Mouse (Mus musculus) embryonic facial prominence, embryonic 10.5 days (tissue): ENCODE data around the gene Mcm3ap. TPM values are rescaled to one million over a fixed set of nuclear protein-coding genes. Genes with fewer than 3 reads are reported as not detected.

Source experiments
- DNase-seq: peaks from one replicate; pipeline ENCODE4 v3.0.0-alpha.2; 2017; ENCODE audit warnings: low spot score
- H3K27ac ChIP-seq: fragments of 300-500 bp; sonication (generic); replicated peaks from 2 replicates; pipeline ENCODE4 v1.5.1; 2016; ENCODE audit warnings: mild to moderate bottlenecking
- H3K27me3 ChIP-seq: fragments of 300-500 bp; sonication (generic); replicated peaks from 2 replicates; pipeline ENCODE4 v1.6.1; 2016; ENCODE audit warnings: low read depth, mild to moderate bottlenecking; ENCODE audit not compliant: poor library complexity, severe bottlenecking
- H3K36me3 ChIP-seq: fragments of 300-500 bp; sonication (generic); replicated peaks from 2 replicates; pipeline ENCODE4 v1.6.1; 2016; ENCODE audit warnings: mild to moderate bottlenecking, moderate library complexity
- H3K4me1 ChIP-seq: fragments of 300-500 bp; sonication (generic); 2 replicates; pipeline ENCODE4 v1.6.1; 2016
- H3K4me3 ChIP-seq: fragments of 300-500 bp; sonication (generic); 2 replicates; pipeline ENCODE4 v1.5.1; 2016; ENCODE audit warnings: mild to moderate bottlenecking, moderate library complexity
- H3K9me3 ChIP-seq: fragments of 300-500 bp; sonication (generic); 2 replicates; pipeline ENCODE4 v1.6.1; 2016; ENCODE audit warnings: mild to moderate bottlenecking
- WGBS: fragments of 180-500 bp; shearing (Covaris S2); methylation state at CpG from one replicate; pipeline ENCODE4 v1.1.7; 2016; 5-methylcytosine and 5-hydroxymethylcytosine counted together
- polyA plus RNA-seq: library from polyadenylated mRNA; unstranded; fragments of >200 nt; fragmentation: Nextera tagmentation; extraction: Ambion mirVana; gene quantifications from 2 replicates; pipeline ENCODE4 v1.2.1, GENCODE M21; 2016

Gene Mcm3ap
- polyA plus RNA-seq, 1 experiment from 2014 or later: 87.1 TPM

DNA sequence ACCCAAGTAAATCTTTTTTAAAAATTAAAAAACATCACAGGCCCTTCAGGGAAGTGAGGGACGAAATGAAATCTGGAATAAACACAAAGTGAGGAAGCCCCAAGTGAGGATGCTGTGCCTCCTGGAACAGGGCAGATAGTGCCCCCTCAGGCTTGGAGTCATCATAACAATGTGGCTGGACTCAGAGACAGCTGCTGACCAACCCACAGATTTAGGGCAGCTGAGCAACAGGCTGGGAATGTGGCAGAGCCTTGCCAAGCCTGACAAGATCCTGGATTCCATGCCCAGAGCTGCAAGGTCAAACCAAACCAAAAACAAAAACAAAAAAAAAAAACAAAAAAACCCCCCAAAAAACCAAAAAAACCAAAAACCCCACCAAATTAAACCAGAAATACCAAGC lies 7.5 kb upstream of the Mcm3ap start:
- 93% methylated on average over 1 of the region's 1 CpGs for WGBS
- no peak for DNase-seq
- H3K9me3 ChIP-seq: peaks cover 16% of the 10 kb centered on the region
- H3K4me1 ChIP-seq: no peaks in the 10 kb centered on the region
- H3K4me3 ChIP-seq: no peak overlapping the region
- no peak overlapping the region for H3K27ac ChIP-seq
- H3K27me3 ChIP-seq: no peaks in the 10 kb centered on the region
- H3K36me3 ChIP-seq: peaks cover 47% of the 10 kb centered on the region

DNA sequence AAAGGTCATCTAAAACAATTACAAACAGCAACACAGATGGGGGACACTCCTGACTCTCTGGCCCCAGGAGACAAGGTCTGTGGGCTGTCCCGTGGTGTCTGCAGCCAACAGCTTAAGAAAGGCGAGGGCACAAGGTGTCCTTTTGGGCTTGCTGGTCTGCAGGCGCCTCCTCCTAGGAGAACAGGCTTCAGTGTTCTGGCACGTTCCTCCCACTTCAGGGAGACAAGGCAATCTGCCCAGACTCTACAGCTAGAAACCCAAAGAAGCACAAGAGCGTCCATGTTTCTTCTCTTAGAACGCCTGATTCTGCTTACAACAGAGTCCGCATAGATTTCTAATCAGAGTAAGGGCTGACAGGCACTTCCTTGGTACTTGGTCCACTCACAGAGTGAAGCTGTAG lies 6.4 kb upstream of the Mcm3ap start:
- H3K36me3 ChIP-seq: peaks cover 47% of the 10 kb centered on the region
- 93% methylated on average over 7 of the region's 7 CpGs for WGBS

DNA sequence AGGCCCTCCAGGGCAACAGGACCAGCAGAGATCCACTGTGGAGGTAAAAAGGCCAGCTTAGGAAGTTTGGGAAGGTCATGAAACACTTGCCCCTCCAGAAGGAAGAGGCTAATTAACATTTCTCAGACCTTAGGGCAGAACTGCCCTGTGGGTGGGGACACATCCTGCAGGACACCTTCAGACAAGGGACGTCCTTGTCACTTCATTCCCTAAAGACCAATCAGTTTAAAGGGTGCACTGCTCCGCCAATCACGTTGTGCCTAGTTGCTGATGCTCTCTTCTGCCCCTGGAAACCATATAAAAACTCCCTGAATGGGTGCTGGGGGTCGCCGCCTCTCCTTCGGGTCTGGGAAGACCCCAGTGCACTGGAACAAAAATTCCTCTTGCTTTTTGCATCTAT lies 6.0 kb upstream of the Mcm3ap start:
- peaks cover 47% of the 10 kb centered on the region for H3K36me3 ChIP-seq

More for the DNA sequence above, 6.4 kb upstream of the Mcm3ap start:
- DNase-seq: no peak
- Histone ChIP-seq H3K9me3 (peaks cover 16% of the 10 kb centered on the region), H3K27me3 (no peaks in the 10 kb centered on the region), H3K27ac (no peak overlapping the region), H3K4me3 (no peak overlapping the region), H3K4me1 (no peaks in the 10 kb centered on the region)

DNA sequence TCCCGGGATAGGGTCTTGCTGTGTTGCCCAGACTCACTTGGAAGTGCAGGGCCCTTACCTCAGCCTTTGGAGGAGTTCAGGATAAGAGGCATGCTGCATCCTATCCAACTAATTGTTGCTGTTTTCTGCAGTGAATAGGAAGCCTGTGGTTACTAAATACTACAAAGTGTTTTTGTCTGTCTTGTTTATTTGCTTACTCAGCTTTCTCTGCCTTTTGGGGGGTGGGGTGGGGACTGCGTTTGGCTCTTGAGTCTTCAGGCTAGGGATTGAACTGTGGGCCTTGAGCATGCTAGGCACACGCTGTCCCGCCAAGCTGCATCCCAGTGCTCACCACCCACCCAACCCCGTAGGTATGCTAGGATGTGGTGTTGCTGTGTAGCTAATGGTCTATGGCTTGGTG lies 5.0 kb downstream of the Mcm3ap start:
- Histone ChIP-seq H3K4me1 (0 out of 2 replicates have a peak, but pooled peaks cover 7% of the 10 kb centered on the region), H3K36me3 (peaks cover 87% of the 10 kb centered on the region), H3K27ac (no peak overlapping the region), H3K4me3 (no peak overlapping the region), H3K27me3 (no peaks in the 10 kb centered on the region), H3K9me3 (no peaks in the 10 kb centered on the region)
- 89% methylated on average over 5 of the region's 5 CpGs for WGBS
- no peak for DNase-seq

More for the DNA sequence above, 6.0 kb upstream of the Mcm3ap start:
- no peak for DNase-seq
- H3K4me3 ChIP-seq: no peak overlapping the region
- WGBS: 85% methylated on average over 6 of the region's 6 CpGs
- no peak overlapping the region for H3K27ac ChIP-seq
- H3K27me3 ChIP-seq: no peaks in the 10 kb centered on the region
- H3K9me3 ChIP-seq: peaks cover 16% of the 10 kb centered on the region
- peaks cover 2% of the 10 kb centered on the region for H3K4me1 ChIP-seq

DNA sequence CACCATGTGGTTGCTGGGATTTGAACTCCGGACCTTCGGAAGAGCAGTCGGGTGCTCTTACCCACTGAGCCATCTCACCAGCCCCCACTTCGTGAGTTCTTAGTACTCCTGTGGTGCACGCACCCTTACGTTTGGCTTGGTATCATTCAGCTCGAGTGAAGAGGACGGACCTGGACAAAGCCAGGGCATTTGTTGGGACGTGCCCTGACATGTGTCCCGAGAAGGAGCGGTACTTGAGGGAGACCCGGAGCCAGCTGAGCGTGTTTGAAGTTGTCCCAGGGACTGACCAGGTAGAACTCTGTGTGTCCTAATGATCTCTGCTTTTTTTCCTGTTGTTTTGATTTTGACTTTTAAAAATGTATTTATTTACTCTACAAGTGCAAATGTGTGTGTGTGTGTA lies 12.1 kb downstream of the Mcm3ap start:
- no peak for DNase-seq
- Histone ChIP-seq H3K4me3 (no peak overlapping the region), H3K9me3 (no peaks in the 10 kb centered on the region), H3K27me3 (no peaks in the 10 kb centered on the region), H3K27ac (no peak overlapping the region), H3K4me1 (no peaks in the 10 kb centered on the region), H3K36me3 (peaks cover 98% of the 10 kb centered on the region)
- WGBS: 92% methylated on average over 13 of the region's 13 CpGs

DNA sequence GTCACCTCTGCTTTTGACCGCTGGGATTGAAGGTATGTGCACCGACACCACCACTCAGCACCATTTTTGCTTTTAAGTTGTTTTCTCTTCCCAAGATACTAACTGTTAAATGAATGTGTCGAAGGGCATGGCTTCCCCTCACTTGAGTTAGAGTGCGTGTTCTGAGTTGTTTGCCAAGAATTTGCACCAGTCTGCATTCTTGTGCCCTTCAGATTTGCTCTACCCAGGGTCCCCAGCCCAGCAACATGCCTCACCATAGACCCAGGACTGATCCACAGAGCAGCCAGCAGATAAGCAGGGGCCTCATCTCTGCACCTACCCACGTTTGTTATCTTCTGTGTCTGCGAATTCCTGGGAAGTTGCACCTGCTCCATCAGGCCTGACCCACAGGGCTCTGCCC lies 12.8 kb downstream of the Mcm3ap start:
- H3K36me3 ChIP-seq: peaks cover 98% of the 10 kb centered on the region
- DNase-seq: no peak
- WGBS: 90% methylated on average over 6 of the region's 6 CpGs
- no peaks in the 10 kb centered on the region for H3K27me3 ChIP-seq
- no peaks in the 10 kb centered on the region for H3K4me1 ChIP-seq
- H3K4me3 ChIP-seq: no peak overlapping the region
- H3K9me3 ChIP-seq: no peaks in the 10 kb centered on the region
- H3K27ac ChIP-seq: no peak overlapping the region

DNA sequence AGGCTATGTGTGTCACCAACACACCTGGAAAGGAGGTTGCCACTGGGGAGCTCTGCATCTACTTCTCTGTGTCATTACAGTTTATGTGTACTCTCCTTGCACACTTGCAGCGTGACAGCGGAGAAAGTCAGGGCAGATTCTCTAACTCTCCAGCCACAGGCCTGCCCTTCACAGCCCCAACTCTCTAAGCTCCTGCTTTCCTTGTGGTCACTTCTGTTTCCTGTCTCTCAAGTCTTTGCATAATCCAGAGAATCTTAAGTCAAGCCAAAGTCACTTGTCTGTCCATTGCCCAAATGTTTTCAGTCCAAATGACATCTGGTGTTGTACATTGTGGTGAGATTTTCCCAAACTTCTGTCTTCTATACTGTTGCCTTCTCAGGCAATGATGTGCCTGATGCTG lies 17.6 kb downstream of the Mcm3ap start:
- H3K4me3 ChIP-seq: no peak overlapping the region
- peaks cover 100% of the 10 kb centered on the region for H3K36me3 ChIP-seq
- 97% methylated on average over 2 of the region's 2 CpGs for whole genome bisulfite sequencing
- no peak for DNase-seq
- no peaks in the 10 kb centered on the region for H3K9me3 ChIP-seq
- no peaks in the 10 kb centered on the region for H3K27me3 ChIP-seq
- no peak overlapping the region for H3K27ac ChIP-seq
- H3K4me1 ChIP-seq: no peaks in the 10 kb centered on the region

DNA sequence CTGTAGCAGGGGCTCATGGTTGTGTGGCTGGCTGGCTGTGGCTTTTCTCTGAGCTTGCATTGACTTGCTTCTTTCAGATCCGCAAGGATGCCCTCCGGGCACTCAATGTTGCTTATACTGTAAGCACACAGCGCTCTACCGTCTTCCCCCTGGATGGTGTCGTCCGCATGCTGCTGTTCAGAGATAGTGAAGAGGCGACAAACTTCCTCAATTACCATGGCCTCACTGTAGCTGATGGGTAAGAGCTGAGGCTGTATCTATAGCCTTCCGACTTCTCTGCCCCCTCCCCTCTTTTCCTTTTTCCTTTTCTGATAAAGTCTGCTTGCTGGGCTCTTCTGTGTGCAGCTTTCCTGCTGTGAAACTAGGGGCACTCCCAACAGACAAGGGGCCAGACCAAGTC lies 19.5 kb downstream of the Mcm3ap start:
- peaks cover 99% of the 10 kb centered on the region for H3K36me3 ChIP-seq
- no peaks in the 10 kb centered on the region for H3K9me3 ChIP-seq
- H3K4me1 ChIP-seq: no peaks in the 10 kb centered on the region
- H3K27ac ChIP-seq: no peak overlapping the region
- DNase-seq: no peak
- WGBS: 91% methylated on average over 8 of the region's 8 CpGs
- no peak overlapping the region for H3K4me3 ChIP-seq
- H3K27me3 ChIP-seq: no peaks in the 10 kb centered on the region

DNA sequence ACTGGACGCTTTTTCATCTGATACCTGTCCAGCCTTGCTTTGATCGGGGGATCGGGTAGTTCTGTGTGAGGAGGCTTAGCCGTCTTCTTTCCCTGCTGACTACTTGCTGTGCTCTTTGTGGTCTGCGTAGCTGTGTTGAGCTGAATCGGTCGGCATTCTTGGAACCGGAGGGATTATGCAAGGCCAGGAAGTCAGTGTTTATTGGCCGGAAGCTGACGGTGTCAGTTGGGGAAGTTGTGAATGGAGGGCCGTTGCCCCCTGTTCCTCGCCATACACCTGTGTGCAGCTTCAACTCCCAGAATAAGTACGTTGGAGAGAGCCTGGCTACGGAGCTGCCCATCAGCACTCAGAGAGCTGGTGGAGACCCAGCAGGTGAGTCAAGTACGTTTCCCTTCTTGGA lies 20.5 kb downstream of the Mcm3ap start:
- no peaks in the 10 kb centered on the region for H3K4me1 ChIP-seq
- no peak for DNase-seq
- H3K36me3 ChIP-seq: peaks cover 99% of the 10 kb centered on the region
- H3K27ac ChIP-seq: no peak overlapping the region
- no peak overlapping the region for H3K4me3 ChIP-seq
- 94% methylated on average over 15 of the region's 15 CpGs for WGBS
- no peaks in the 10 kb centered on the region for H3K27me3 ChIP-seq
- no peaks in the 10 kb centered on the region for H3K9me3 ChIP-seq

DNA sequence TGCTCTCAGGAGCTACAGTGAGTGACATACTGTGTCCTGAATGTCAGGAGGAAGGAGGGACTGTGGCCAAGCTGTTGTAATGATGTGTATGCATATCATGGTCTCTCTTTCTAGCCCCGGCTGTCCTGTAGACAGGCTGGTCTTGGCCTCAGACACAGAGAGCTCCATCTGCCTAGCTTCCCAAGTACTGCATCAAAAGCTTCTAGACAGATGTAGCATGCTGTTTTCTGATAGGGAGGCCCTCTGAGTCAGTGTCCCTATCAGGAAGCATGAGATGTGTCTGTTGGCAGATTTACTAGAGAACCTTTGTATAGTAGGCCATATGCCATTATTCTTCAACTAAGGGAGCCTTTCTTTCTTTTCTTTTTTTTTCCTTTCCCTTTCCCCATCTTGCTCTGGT lies 24.8 kb downstream of the Mcm3ap start:
- WGBS: 82% methylated on average over 1 of the region's 1 CpGs

DNA sequence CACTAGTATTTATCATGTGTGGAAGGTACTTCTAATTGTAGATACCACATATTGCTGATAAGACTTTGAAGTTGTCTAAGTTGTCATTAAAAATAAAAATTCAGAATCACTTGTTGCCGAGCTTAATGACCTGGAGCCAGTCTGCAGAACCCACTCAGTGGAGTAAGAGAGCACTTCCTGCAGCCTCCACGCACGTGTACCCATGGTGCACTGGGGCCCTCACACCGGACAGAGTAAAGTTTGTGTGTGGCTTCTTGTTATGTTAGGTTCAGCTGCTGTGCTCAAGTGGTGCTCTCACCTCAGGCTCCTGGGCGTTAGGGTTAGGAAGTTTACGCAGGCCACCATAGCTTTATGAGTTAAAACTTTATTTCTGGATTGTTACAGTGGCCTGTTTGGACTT lies 26.8 kb downstream of the Mcm3ap start:
- Histone ChIP-seq H3K27me3 (no peaks in the 10 kb centered on the region), H3K9me3 (no peaks in the 10 kb centered on the region), H3K4me3 (no peak overlapping the region), H3K4me1 (no peaks in the 10 kb centered on the region), H3K36me3 (peaks cover 94% of the 10 kb centered on the region), H3K27ac (no peak overlapping the region)
- WGBS: 91% methylated on average over 6 of the region's 6 CpGs
- no peak for DNase-seq

More for the DNA sequence above, 24.8 kb downstream of the Mcm3ap start:
- Histone ChIP-seq H3K27ac (no peak overlapping the region), H3K36me3 (peaks cover 94% of the 10 kb centered on the region), H3K4me1 (no peaks in the 10 kb centered on the region), H3K27me3 (no peaks in the 10 kb centered on the region), H3K4me3 (no peak overlapping the region), H3K9me3 (no peaks in the 10 kb centered on the region)
- DNase-seq: no peak

DNA sequence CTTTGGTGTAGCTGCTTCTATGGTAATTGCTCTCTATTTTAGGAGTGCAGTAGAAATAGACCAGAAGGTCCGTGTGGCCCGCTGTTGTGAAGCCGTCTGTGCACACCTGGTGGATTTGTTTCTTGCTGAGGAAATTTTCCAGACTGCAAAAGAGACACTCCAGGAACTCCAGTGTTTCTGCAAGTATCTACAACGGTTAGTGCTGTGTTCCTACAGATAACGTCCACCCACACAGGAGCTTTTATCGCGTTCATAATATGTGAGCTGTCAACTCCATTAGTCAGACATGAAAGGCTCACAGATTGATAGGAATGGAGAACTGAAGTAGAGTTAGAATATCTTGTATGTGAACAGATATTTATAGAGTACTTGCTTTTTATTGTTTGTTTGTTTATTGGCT lies 27.6 kb downstream of the Mcm3ap start:
- H3K4me1 ChIP-seq: no peaks in the 10 kb centered on the region
- H3K9me3 ChIP-seq: no peaks in the 10 kb centered on the region
- DNase-seq: no peak
- no peaks in the 10 kb centered on the region for H3K27me3 ChIP-seq
- no peak overlapping the region for H3K27ac ChIP-seq
- 96% methylated on average over 7 of the region's 7 CpGs for WGBS
- peaks cover 94% of the 10 kb centered on the region for H3K36me3 ChIP-seq
- H3K4me3 ChIP-seq: no peak overlapping the region

DNA sequence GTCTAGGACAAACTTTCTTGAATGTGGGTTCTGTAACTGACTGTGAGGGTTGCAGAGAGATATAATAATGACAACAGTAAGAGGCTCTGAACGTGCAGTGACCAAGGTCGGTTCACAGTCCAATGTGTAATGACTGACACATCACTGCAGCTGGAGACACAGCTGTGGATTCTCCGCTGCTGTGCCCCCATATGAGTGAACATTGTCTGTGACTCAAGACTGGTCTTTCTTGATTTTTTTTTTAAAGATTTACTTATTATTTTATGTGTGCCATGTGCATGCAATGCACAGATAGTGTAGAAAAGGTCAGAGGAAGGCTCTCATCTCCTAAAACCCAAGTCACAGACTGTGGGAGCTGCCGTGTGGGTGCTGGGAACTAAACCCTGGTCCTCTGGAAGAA lies 28.8 kb downstream of the Mcm3ap start:
- DNase-seq: no peak
- no peak overlapping the region for H3K27ac ChIP-seq
- H3K36me3 ChIP-seq: peaks cover 95% of the 10 kb centered on the region
- no peak overlapping the region for H3K4me3 ChIP-seq
- H3K9me3 ChIP-seq: no peaks in the 10 kb centered on the region
- 95% methylated on average over 4 of the region's 4 CpGs for WGBS
- no peaks in the 10 kb centered on the region for H3K4me1 ChIP-seq
- no peaks in the 10 kb centered on the region for H3K27me3 ChIP-seq
